Mouse (Mus musculus) cerebellum, postnatal 14 days (tissue): Measurements from ENCODE around the gene Msrb3.
A peak's percentile ranks its signal among the peaks of the same experiment; 100 is the strongest.

ENCODE experiments used
- DNase-seq, 2 experiments: peaks; one replicate each; pipeline ENCODE4 v3.0.0; 2021; ENCODE audit warnings: mixed read lengths in 2 of 2

Msrb3 gene

DNA sequence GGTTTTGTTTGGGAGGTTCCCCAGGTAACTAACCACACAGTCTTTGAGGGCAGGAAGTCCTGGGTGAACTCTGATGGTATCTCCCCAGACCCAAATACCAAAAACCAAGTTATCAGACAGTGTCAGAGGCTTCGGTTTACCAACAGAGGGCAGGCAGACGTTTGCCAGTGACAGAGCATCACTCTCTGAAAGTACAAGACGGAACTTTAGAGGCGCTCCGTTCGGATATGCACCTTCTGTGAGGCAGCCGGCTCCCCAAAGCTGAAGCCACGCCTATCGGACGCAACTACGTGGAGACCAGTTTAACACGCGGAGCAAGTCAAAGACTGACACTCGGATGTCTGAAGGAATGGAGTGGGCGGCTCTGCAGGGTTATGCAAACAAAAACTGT, 3.0 kb downstream of the Msrb3 start:
- DNase-seq = no peak

- DNase-seq = no peak
These were observed 3.7 kb downstream of the Msrb3 start for GRCm38 (mm10) chr10:120894978-120895898.

GRCm38 (mm10) chr10:120893938-120894337, 5.0 kb downstream of the Msrb3 start:
- DNase-seq = no peak

GRCm38 (mm10) chr10:120891131-120891530, 7.8 kb downstream of the Msrb3 start:
- no peak for DNase-seq

- DNase-seq = no peak
These were observed 8.3 kb downstream of the Msrb3 start for GRCm38 (mm10) chr10:120890592-120890991.

GRCm38 (mm10) chr10:120888531-120888930, 10.4 kb downstream of the Msrb3 start:
- DNase-seq = no peak

DNA sequence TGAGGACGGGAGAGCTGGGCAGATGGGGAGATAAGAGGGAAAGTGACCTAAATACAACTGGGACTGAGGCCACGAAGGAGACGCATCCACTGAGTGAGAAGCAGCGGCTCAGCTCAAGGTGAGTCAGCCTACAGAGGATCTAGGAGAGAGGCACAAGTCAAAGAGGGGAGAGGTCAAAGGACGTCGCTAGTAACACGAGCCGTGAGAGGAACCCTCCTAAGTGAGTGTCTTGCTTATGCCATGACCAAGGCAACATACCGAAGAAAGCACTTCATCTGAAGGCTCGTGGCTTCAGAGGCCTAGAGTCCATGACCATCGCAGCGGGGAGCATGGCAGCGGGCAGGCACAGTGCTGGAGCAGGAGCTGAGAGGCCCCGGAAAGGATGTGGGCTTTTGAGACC, 14.7 kb downstream of the Msrb3 start:
- no peak for DNase-seq

DNA sequence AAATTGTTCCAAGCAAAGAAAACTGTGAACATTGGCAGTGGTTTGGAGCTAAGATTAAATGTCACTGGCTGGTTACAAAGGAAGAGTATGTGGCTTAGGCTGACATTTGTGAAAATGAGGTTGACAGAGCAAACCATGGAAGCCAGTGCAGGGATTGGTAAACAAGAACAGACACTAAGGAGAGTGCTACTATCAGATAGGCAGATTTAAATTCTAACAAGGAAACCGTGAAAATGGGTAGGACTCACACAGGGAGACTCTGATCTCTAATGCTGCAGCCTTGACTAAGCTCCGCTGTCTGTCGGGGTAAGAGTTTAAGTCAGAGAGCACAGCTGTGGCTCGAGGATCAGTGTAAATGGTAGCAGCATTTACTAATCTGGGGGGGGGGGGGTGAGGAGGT, 15.2 kb downstream of the Msrb3 start:
- no peak for DNase-seq

DNA sequence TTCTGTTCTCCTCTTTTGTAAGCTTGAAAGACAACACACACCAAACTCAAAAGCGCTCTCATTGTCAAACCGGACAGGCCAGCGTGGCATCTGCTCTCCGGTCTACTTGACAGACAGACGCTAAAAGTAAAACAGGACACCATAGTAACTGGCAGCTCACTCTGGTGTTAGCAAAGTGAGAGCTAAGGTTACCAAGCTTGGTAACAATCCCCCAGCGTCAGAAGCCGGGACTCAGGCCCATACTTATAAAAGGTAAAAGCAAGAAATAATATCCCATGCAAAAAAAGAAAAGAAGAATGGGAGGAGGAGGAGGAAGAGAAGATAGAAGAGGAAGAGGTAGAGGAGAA, 15.9 kb downstream of the Msrb3 start:
- DNase-seq = no peak

- DNase-seq = peak; percentile 52 to 59
These were observed 16.4 kb downstream of the Msrb3 start for GRCm38 (mm10) chr10:120882347-120883068.

DNA sequence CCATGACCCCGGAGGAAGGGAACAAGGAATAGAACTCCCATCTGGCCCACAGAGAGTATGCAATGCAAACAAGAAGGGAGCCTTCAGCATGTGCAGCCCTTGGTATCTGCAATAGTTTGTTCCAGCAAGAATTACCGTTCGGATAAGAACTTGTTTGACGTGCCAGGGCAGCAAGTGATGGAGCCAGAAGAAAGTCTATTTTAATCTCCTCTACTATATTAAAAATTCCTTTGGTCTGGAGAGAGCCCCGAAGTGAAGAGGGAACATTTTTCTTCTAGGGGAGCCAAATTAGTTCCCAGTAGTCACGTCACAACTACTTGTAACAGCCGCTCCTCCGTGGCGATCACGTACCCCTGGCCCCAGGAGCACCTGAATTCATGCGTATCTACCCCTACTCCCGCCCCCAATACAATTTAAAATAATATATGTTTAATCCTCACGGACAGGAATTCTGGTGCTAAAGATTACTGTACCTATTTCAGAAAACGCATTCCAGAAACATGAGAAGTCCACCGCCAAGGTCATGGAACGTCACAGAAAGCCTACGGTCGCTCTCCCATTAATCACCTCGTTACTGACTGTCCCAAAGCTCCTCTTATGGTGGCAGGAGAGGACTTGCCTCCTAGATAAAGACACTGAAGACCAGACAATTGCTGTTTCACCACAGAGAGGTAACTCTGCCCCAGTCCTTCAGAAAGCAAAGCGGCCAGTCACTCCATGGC, 22.2 kb downstream of the Msrb3 start:
- DNase-seq = no peak

DNA sequence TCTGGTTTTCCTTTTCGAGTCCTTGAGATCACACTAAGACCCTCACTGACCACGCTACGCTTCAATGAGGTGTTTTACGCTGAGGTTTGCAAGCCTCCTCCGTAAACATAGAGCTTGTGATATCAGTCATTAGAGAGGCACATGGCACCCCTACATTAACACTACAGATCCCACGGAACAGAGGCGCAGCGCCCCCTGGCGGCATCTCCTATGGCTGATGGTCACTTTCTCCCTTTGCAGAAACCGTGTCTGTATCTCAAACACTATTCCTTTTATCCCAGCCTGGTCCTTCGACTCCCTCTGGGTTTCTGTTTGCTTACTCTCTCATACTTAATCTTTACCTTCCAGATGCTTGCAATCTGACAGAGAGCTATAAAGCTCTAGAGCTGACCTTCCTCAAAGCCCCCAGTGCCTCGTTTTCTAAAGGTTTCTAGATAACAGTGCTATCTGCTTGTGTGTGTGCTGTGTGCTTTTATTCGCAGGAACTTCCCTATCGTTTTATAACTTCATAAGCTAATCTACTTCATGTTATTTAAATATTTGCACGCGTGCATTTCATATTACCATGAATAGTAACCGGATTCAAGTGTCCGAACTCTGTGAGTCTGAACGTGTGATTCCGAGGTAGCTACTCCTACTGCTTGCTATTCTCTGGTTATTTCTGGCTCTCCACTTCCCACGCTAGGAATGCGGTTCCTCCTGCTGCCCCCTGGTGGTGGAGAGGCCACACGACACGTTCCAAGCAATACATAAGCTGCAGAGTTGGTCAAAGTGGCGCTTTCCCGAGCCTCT, 23.0 kb downstream of the Msrb3 start:
- peak; percentile 90 to 95 for DNase-seq

DNA sequence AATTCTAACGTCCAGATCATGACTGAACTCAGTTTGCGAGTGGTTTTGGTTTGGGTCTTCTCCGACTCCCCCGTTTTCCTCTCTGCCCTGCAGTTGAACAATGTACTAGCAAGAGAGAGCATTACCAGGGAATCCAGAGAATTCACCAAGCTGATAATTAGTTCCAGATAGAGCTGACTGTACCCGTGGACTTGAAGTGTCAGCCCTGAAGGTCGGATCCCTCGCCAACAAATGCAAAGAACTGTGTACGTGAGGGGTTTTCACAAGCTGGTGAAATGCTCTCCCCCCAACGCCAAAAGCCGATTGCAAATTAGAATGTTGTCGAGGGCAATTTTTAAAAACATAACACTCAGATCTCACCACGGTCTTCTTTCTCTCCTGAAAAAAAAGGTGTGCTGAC, 24.6 kb downstream of the Msrb3 start:
- DNase-seq = no peak

GRCm38 (mm10) chr10:120873646-120874201, 25.2 kb downstream of the Msrb3 start:
- no peak for DNase-seq

DNA sequence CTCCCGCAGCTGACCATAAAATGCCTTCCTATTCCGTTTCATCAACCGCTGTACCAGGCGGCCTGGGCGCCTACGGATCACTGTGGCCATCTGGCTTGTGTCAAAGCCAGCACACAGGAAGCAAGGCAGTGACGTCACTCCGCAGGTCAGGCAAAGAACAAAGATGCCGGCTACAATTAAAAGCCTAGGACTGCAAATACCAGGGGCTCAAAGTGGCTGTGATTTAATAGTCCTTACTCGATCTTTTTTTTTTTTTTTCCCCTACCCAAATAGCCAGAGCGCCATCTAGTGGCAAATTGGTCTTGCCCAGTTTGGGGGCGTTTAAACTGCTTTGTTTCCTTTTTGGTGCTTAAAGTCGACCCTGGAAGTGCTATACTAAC, 26.4 kb downstream of the Msrb3 start:
- DNase-seq = peak; percentile 62 to 67

- no peak for DNase-seq
These were observed 27.0 kb downstream of the Msrb3 start for GRCm38 (mm10) chr10:120871630-120872482.

GRCm38 (mm10) chr10:120871096-120871495, 27.8 kb downstream of the Msrb3 start:
- no peak for DNase-seq

- DNase-seq = no peak
These were observed 29.6 kb downstream of the Msrb3 start for GRCm38 (mm10) chr10:120869241-120869775.

DNA sequence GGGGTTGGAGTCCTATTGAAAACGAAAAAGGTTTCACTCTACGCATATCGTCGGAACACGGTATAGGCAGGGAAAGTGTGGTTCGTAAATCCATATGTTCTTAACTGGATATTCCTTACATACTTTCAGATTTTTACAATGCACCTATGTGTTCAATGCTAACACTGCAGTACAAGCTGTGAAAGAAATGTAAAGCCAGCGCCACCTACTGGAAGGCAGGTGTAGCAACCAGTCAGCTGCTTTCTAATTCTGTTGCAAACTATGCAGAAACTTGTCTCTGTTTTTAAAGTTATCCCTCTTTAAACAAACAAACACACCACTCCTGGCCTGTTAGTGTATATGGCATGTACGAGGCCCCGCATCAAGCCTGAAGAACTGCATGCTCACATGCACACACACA, 34.5 kb downstream of the Msrb3 start:
- DNase-seq = peak; percentile 84 to 85

DNA sequence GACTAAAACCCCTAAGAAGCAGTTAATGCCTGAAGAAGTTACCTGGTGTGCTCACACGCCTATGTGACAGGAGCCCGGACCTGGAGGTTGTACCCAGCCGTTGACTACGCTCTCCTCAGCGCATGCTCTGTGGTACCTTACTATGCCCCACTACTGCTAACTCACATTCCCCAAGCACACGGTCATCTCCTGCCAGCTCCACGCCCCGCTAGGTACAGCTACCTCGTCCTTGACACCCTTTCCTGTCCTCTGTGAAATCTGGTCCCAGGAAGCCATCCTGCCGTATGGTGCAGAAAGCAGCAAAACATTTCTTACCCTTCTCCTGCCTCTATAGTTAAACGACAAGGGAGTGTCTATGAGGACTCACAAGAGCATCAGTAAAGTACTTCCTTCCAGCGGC, 37.2 kb downstream of the Msrb3 start:
- DNase-seq = no peak

DNA sequence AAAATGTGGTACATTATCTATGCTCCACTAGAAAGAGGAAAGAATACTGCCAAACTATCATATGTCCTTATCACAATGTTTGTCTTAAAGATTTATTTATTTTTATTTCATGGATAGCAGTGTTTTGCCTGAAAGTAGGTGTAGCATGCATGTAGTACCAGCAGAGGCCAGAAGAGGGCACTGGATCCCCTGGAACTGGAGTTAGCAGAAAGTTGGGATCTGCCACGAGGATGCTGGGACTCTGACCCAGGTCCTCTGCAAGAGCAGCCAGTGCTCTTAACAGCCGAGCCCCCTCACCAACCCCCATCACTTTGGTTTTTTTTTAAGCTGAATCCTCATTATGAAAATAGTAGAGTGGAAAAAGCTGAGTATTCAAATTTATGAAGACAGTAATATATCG, 37.7 kb downstream of the Msrb3 start:
- DNase-seq = peak; percentile 35 to 62
